Mouse (Mus musculus): ENCODE data around the gene Smarca2.

Gene Smarca2

GRCm38 (mm10) chr19:26617287-26617686, 12.4 kb downstream of the Smarca2 start:
- 80% methylated on average over 5 of the region's 5 CpGs for WGBS

DNA sequence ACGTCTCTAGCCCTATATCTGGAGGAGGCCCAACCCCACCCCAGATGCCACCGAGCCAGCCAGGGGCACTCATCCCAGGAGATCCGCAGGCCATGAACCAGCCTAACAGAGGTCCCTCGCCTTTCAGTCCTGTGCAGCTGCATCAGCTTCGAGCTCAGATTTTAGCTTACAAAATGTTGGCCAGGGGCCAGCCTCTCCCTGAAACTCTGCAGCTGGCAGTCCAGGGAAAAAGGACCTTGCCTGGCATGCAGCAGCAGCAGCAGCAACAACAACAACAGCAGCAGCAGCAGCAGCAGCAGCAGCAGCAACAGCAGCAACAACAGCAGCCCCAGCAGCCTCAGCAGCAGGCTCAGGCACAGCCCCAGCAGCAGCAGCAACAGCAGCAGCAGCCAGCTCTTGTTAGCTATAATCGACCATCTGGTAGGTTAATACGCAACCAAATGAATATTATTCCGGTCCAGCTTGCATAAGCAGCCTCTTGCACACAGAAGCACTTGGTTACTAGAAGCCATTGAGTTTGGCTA, 25.9 kb downstream of the Smarca2 start:
- 36% methylated on average over 8 of the region's 8 CpGs for WGBS

- 92% methylated on average over 5 of the region's 5 CpGs for WGBS
These were observed 27.4 kb downstream of the Smarca2 start for GRCm38 (mm10) chr19:26632228-26632627.

DNA sequence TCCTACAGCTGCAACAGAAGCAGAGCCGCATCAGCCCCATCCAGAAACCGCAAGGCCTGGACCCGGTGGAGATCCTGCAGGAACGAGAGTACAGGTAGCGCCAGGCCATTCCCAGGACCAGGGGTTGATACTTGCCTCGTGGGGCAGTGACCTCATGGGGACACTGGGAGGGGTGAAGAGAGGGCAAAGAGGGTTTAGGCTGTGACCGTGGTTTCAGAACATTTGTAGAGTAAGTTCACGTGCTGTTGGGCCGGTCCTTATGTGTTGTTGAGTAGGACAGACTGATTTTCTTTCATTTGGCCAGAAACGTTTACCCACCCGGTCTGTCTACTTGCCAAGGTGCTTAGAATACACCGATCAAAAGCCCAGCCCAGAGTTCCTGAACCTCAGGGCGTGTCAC, 35.7 kb downstream of the Smarca2 start:
- WGBS = 90% methylated on average over 13 of the region's 13 CpGs

GRCm38 (mm10) chr19:26641269-26641668, 36.4 kb downstream of the Smarca2 start:
- 59% methylated on average over 10 of the region's 10 CpGs for WGBS

DNA sequence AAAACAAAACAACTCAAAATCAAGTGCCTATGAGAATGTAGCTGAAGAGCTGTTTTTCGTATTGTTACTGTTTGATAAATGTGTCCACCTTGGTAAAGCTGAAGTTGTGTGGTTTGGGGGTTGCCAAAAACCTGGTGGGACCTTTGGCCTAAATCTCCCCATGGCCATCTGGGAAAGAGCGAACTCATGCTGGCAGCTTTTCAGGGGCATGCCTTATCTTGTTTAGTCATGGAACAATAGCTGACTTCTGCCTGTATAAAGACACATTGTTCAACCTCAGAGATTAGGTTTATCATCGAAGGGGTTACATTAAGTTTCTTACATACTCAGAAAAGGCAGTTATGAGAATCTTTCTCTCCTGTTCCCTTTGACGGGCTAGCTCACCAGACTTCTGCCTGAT, 38.2 kb downstream of the Smarca2 start:
- WGBS = 64% methylated on average over 4 of the region's 4 CpGs

DNA sequence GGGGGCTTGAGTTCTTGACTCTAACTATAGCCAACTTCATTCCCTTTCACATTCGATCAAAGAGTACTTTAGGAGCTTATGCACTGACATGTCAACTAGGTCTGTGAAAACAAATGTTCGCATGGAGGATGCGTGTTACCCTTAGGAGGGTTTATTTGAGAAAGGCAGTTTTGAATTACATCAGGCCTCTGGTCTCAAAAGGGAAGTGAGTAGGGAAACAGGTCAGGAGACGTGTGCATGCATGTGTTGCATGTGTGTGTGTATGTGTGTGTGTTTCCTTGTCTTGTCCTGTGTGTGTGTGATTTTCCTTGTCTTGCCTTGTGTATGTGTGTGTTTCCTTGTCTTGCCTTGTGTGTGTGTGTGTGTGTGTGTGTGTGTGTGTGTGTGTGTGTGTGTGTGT, 39.1 kb downstream of the Smarca2 start:
- WGBS = 81% methylated on average over 4 of the region's 4 CpGs

- 86% methylated on average over 3 of the region's 3 CpGs for WGBS
These were observed 40.2 kb downstream of the Smarca2 start for GRCm38 (mm10) chr19:26645016-26645415.

DNA sequence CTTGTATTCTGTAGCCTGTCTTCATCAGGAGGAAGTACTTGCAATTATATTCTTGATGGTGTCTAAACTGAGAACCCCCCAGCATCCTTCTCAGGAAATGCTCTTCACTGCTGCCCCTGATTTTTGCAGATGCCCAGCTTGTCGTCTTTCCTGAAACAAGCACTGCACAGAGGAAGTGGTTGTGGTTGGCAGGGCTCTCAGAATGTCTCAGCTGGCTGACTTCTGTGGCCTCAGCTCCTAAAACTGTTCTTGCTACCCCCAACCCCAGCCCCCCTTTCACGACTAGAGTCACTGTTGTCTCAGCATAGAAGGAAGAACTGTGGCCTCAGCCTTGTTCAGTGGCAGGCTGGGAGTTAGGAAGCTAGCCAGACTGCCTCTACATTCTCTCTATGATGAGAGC, 41.3 kb downstream of the Smarca2 start:
- 29% methylated on average over 2 of the region's 2 CpGs for WGBS

GRCm38 (mm10) chr19:26650585-26651273, 45.9 kb downstream of the Smarca2 start:
- WGBS = 61% methylated on average over 7 of the region's 7 CpGs

GRCm38 (mm10) chr19:26658324-26658723, 53.5 kb downstream of the Smarca2 start:
- WGBS = 91% methylated on average over 7 of the region's 7 CpGs

DNA sequence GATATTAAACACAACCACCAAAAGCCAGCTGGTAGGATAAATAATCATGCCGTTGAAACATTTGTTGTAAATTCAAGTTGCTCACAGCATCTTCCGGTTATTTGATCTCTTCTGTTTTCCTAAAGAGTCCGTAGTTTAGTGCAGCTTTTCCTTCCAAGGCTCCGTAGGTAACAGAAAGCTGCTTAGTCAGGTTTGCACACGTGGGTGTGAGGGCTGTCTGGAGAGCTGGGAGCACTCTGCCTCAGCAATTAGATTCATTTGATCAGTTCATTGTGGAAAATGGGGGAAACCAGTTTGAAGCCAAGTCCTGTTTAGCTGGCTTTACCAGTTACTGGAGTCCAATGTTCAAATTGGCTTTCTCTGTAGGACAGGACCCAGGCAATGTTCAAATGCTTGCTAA, 55.1 kb downstream of the Smarca2 start:
- WGBS = 44% methylated on average over 5 of the region's 5 CpGs

DNA sequence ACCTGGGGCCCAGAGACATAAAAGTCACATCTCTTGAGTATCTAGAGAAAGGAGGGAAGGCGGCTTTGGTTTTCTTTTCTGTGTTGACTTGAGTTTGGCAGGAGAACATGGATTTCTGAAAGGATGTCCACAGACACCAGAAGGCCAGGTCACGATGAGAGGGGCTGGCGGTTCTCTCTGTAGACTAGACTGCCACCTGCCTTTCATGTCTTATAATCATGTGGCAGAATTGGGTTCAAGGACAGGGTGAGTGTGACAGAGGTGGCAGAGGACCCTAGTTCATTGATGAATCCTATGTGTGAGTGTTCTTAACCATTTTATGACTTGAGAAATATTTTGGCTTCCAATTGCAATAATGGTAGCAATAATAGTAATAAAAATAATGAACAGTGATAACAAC, 56.3 kb downstream of the Smarca2 start:
- WGBS = 91% methylated on average over 3 of the region's 3 CpGs

DNA sequence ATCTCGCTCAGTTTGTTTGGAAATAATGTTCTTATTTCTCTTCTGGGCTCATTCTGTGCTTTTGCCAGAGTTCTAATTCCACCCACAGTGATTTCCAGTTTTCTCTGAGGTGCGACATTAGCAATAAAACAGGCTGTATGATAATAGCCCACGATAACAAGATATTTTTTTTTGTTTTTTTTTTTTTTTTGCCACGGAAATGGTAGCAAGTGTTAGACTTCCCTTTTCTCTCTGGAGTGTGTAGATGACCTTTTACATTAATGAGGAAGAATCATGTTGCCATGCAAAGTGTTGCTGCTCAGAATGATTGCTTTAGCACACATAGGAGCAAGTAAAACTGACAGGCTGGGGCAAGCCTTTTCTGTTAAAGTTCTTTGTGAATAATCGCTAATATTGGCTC, 61.5 kb downstream of the Smarca2 start:
- 67% methylated on average over 5 of the region's 5 CpGs for WGBS

DNA sequence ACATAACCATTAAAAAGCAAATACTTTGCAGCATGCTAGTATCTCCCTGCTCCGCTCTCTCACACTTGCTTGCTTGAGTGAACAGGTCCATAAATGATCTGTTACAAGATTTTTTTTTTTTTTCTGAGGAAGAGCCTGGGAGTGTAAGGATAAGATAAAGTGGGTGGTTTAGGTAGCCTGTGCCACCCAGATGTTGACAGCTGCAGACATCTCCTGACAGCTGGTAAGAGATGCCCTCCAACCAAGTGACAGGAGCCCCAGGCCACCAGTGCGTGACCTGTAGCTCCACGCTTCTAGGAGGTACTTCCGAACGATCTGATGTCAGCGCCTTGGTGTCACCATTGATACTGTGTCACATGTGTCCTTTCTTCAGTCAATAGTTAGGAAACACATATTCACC, 65.2 kb downstream of the Smarca2 start:
- WGBS = 97% methylated on average over 6 of the region's 6 CpGs

- 52% methylated on average over 6 of the region's 6 CpGs for WGBS
These were observed 71.1 kb downstream of the Smarca2 start for GRCm38 (mm10) chr19:26675917-26676316.

GRCm38 (mm10) chr19:26678543-26678942, 73.7 kb downstream of the Smarca2 start:
- 49% methylated on average over 8 of the region's 8 CpGs for WGBS

DNA sequence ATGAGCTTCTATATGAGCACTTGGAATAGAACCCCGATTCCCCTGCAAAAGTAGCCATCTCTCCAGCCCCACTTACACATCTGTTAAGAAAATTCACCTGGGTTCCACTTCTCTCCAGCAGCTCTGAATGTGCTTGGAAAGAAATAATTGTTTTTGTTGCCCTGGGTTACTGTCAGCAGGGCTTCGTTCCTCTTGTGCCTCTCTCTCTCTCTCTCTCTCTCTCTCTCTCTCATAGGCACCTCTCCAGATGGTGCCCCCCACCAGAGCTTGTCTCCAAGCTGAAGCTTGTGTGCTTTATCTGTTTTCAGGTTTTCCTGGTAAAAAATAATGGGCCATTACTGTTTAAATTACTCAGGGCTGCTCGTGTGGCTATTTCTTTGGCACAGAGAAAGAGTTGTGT, 74.8 kb downstream of the Smarca2 start:
- 62% methylated on average over 3 of the region's 3 CpGs for WGBS

- WGBS = 87% methylated on average over 8 of the region's 8 CpGs
These were observed 76.7 kb downstream of the Smarca2 start for GRCm38 (mm10) chr19:26681549-26681948.

DNA sequence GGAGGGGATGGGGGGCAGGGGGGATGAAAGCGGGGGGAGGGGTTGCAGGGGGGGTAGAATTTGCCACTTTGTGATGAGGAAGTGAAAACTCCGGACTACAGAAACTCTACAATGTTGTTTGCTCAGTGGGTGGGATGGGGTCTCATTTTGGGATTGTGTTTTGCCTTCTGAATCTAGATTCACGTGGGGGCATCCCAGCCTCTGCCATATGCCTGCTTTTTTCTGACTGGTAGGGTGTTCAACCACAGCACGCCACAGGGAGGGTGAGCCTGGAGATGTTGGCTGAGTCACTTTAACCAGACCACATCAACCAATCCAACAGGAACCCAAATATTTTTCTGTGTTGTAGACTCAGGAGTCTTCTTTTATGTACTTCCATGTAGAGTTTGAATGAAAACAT, 77.3 kb downstream of the Smarca2 start:
- WGBS = 82% methylated on average over 4 of the region's 4 CpGs

DNA sequence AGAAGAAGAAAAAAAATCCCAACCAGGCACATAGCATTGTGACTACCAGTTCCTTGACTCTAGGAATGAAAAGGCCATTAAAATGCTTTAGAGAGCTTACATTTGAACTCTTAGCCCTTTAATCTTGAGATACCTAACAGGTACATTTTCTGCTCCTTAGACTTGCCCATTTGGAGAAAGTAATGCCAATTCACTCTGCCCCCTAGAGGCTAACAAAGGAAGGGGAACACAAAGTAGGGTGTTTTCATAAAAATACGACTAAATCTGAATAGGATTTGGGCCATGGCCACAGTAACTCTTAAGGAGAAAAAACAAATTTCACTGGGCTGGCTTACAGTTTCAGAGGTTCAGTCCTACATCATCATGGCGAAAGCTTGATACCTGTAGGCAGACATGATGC, 77.9 kb downstream of the Smarca2 start:
- 74% methylated on average over 2 of the region's 2 CpGs for WGBS

GRCm38 (mm10) chr19:26683731-26684130, 78.9 kb downstream of the Smarca2 start:
- WGBS = 98% methylated on average over 8 of the region's 8 CpGs

DNA sequence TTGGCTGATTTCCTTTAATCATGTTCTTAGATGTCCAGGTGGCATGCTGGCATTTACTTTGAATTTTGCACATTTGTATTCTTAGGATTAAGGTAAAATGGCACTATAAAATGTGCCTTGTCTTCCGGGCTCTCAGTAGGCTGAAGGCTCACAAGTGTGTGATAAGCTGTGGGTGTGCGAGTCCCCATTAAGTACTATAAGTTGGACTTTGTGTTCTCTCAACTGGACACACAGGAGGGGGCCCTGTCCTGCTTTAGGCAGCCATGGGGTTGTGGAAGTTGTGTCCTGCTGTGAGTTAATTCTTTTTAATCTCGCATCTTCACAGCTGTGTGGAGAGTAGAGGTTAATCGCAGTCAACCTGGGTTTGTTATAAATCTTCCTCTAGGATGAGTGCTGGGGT, 85.7 kb downstream of the Smarca2 start:
- WGBS = 69% methylated on average over 4 of the region's 4 CpGs

DNA sequence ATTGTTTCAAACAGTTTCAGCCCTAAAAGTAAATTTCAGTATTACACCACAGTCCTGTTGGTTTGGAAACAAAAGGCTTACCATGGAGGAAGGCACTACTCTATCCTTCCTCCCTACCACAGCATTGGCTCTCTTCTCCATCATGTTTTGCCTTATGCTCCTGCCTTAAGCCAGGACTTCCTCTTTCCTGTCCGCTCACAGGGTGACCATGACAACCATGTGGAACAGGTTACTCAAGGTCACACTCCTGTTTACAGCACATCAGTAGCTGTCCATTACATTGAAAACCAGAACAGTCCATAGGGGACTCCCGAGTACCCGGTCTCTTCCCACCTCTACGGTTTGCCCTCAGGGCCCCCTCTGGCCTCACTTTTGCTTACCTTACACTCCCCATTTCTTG, 92.3 kb downstream of the Smarca2 start:
- WGBS = 73% methylated on average over 4 of the region's 4 CpGs
